Mouse (Mus musculus): ENCODE measurements around the gene Etnk1.
A peak's percentile ranks its signal among the peaks of the same experiment; 100 is the strongest.
"Not testable (repeated sequence)": the region's sequence is repeated elsewhere in the genome, so short reads cannot be mapped to it uniquely, and the experiment has no call there.

The Etnk1 gene

DNA sequence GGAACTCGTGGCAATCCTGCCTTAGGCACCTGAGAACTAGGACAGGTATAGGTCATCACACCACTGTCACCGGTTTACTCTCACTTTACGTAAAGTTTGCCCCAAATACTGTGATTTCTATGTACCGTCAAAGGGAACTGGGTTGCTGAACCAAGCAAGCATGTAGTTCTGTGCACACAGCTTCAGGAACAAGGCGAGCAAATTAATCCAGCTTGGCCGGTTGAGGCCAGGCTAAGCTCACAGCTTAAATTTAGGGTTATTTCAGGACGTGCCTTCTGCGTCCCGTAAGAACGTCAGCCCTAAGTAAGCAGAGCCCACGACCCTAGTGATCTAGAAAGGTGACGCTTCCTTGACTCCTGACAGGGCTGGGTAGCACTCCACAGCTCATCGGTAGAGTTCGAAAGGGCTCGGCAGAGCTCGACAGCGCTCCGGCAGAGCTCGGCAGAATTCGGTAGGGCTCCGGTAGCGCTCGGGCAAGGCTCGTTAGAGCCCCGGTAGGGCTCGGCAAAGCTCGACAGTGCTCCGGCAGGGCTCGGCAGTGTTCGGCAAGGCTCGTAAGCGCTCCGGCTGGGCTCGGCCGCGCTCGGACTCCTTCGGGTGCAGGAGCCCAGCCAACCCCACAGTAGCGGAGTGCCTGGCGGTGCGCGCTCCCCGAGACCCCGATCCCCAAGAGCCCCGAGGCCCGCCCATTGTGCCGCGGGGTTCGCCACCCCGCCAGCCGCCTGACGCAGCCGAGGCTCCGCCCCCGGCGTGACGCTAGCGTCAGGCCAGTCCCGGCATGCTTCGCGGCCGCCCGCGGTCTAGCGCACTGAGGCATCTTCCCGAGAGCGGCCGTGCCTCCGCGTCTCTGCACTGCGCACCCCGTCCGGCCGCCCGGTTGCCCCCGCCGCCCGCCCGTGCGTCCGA lies at the start of gene Etnk1:
Gene Etnk1 (plus strand): TSS at position 770 of the 906 bp plus-strand sequence.
- DNase-seq (ENCODE audit: low spot score): peak; percentile 95

DNA sequence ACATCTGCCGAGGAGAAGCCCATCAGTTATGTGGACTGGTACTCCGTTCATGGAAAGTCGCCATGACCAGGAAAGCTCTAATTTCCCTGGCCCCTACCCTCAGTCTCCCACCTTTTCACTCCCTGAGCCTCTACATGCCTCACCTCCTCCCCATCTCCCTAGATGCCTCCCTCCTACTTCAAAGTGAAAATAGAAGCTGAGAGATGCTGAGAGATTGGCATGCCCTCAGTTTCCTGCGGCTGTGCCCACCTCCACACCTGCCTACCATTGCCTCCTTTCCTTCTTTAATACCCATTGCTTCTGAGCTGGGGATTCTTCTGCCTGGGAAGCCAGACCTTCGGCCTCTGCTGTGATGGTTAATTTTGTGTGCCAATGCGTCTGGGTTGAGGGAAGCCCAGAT lies 47.7 kb upstream of the Etnk1 start:
- no peak for DNase-seq (ENCODE audit: low spot score)

DNA sequence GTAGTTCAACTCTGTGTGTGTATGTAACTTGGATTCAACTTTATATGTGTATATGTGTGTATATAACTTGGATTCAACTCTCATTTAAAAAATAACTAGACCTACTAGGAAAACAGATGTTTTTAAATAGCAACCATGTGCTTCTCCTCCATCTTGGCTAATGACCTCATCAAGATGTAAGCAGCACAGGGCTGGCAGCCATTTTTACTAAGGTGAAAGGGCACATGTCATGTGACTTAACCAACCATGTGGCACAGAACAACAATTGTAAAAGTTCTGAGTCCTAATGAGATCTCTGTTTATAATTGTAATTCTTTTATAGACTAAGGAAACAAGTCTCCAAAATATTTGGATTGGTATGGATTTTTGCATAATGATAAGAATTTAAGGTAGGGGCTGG lies 41.3 kb upstream of the Etnk1 start:
- no peak for DNase-seq (ENCODE audit: low spot score)

DNA sequence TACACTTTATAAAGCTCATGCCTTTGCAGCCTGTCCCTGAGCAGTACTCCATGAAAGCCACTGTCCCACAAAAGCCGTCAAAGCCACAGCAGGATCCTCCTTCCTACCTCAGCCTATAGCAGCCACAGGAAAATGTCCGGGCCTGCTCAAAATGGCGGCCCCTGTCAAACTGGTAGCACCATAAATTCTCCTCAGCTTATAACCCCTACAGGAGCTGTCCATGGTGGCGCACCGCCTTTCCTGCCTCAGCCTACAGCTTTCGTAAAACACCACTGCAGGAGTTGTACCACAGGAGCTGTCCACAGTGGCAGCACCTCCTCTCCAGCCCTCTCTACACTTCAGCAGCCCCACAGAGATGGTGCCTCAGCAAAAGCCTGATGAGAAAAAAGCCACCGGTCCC lies 37.6 kb upstream of the Etnk1 start:
- DNase-seq (ENCODE audit: low spot score): no peak

DNA sequence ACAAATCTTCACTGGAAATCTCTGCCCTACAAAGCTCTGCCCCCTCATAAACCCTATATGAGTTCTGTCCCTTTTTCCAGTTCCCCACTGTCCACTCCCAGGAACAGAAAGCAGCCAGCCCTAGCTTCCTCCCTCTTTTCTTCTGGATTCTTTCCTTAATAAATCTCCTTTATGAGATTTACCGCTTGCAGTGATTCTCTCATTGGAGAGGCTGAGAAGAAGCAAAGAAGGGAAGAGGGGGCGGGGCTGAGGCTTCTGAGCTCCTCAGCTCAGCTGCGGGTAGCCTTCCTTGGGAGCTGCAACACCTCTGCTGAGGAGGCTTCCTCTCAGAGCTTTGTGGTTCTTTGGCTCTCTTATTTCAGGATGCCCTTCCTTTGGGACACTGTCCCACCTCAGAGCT lies 37.1 kb upstream of the Etnk1 start:
- DNase-seq (ENCODE audit: low spot score): no peak

DNA sequence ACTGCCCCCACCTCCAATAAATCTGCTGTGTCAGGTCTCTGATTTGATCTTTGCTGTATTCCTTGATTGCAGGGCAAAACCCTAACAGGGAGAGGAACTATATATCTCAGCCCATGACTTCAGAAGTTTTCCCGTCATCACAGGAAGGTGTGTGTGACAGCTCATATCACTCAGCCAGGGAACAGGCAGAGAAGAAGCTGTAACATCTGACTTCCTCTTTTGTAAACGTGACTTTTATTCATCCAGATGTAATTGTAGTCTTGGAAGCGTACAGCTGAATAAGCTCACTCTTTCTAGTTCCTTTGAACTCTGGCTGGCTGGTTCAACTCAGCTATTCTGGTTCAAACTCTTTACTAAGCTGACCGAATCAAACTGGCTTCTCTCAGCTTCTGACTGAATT lies 36.6 kb upstream of the Etnk1 start:
- no peak for DNase-seq (ENCODE audit: low spot score)

DNA sequence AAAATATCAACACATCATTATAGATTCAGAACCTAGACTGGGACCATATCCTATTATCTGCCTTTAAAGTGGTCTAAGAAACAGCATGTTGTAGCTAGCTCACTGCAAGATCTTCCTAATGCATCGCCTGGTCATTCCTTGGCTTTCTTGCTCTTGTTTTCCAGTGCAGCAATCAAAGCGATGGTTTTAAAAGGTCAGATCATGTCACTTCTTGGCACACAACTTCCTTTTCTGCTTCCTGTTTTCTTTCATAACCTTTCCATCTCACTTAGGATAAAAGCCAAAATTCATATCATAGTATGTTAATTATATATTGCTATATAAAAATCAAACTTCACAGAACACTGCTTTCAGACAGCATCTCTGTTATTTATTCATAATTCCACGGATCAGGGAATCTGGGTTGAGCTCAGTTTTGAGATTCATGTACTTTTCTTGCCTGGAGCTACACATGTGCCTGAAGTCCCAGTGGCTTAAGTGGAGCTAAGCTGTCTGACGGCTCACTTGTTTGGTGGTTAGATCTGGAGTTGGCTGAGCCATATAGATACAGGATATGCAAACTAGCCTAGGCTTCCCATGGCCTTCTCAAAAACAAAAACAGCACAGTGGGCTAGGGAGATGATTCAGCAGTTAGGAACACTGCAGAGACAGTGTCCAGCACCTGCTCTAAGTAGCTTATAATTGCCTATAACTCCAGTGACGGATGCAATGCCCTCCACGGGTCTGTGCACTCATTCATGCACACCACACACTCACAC lies 34.9 kb upstream of the Etnk1 start:
- no peak for DNase-seq (ENCODE audit: low spot score)

DNA sequence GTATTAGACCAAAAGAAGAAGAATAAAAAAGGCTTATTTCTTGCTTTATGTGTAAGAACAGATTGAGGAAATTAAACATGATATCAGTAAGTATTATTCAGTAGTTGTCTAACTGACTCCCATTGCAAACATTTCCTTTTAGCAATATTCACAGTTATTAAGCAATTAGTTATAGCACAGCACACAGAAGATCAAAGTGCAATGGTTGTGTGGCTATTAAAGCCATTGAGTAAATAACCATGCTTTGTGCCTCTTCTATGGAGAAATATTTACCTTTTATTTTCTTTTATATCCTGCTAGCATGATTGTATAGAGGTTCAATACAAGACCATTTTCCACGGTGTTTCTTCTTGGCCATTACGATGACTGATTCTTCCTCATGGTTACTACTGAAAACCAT lies 33.9 kb upstream of the Etnk1 start:
- no peak for DNase-seq (ENCODE audit: low spot score)

DNA sequence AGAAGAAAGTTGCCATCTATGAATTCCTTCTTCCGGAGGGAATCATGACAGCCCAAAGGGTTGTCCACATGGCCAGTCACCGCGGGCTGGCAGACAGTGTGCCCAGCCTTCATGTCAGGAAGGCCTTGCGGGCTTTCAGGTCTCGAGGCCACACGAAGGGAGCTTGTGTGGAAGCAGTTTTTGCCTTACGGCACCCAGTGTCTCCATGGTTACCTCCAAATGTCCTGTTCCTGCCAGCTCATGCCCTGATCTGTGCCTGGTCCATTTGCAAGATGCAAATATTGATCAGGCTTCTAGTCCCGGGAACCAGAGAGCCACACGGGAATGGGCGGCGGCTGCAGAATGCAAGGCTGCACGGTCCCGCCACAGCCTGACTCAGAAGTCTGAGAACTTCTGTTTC lies 31.9 kb upstream of the Etnk1 start:
- no peak for DNase-seq (ENCODE audit: low spot score)

DNA sequence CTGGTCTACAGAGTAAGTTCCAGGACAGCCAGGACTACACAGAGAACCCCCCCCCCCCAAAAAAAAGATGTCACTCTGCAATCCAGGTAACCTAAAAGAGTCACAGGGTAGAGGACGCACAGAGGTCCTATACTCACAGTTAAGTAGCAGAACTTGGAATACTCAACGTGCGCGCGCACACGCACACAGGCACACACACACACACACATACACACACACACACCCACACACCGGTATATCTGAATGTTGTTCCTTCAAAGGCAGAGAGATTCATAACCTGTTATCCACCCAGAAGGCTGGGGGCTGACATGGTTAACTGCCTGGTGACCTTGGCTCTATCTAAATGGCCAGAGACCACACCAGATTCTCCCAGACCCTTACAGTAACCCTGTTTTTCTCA lies 30.3 kb upstream of the Etnk1 start:
- DNase-seq (ENCODE audit: low spot score): no peak

DNA sequence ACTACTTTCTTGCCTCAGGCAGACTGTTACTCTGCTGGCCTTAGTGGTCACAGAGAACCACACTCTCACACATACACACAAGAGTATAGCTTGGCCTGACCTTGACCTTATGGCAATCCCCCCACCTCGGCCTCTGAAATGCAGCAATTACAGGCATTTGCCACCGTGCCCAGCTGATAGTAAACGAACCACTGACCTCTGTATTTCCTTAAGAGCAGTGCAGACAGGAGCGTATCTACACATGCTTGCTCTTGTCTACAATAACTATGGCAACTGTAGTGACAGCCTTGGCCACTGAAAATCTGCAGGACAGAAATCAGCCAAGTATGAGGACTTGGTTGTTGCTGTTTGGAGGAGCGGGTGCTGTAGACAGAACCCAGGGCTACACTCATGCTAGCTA lies 29.7 kb upstream of the Etnk1 start:
- DNase-seq (ENCODE audit: low spot score): no peak

DNA sequence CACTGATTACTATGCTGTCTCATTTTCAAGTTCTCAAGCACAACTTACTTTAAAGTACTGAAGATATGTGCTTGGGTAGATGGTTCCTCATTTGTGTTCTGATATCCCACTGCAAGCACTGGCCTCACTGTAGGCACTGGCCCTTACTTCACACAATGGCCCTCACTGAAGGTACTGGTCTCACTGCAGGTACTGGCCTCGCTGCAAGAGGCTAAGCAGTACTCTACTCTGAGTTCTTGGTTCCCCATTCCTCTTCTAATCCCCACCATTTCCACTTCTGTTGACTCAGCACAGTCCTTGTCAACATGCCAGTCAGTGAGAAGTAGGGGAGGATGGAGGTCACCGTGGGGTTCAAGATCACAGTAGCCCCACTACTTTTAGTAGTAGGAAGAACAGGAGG lies 27.6 kb upstream of the Etnk1 start:
- DNase-seq (ENCODE audit: low spot score): no peak

DNA sequence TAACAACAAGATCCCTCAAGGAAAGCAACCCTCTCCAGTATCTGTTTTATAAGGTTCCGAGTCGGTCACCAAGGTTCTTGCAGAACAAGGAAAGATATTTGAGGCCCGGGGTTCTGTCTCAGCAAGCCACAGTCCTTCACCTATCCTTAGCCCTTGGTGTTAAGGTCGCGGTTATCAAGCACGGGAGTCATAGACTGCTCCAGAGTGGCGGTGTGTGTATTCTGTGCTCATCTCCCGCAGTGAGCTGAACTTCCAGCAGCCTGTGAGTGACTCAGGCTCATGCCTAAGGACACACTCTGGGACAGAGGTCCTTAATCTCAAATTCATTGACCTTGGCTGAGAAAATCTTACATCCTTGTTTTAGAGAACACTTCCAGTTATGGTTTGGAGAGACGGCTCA lies 26.1 kb upstream of the Etnk1 start:
- DNase-seq (ENCODE audit: low spot score): no peak

DNA sequence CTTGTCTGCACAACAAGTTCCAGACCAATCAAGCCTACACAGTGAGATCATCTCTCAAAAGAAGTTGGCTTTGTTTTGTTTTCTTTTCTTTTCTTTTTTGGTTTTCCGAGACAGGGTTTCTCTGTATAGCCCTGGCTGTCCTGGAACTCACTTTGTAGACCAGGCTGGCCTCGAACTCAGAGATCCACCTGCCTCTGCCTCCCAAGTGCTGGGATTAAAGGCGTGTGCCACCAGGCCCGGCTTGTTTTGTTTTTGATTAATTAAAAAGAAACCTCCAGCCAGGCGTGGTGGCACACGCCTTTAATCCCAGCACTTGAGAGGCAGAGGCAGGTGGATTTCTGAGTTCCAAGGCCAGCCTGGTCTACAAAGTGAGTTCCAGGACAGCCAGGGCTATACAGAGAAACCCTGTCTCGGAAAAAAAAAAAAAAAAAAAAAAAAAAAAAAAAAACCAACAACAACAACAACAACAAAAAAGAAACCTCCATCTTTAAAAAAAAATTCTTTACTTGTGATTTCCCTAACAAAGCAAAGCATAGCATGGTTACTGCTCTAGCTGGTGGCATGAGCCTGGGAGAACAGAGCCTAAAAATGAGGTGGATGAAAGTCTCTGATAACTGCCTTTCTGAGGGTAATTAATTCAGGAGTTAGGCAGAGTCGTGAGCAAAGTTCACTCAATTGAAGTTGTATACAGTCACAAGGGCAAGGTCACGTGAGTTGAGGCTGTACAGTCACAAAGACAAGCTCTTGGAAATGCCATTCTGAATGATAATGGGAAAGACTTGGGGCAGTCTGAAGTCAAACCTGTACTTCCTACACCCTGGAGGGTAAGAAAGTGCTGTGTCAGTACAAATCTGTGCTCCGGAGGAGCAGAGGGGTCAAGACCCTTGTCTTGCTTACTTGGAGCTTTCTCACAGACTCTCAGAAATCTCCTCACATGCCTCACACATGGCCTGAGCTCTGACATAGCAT lies 25.1 kb upstream of the Etnk1 start:
- DNase-seq (ENCODE audit: low spot score): not testable (repeated sequence)

DNA sequence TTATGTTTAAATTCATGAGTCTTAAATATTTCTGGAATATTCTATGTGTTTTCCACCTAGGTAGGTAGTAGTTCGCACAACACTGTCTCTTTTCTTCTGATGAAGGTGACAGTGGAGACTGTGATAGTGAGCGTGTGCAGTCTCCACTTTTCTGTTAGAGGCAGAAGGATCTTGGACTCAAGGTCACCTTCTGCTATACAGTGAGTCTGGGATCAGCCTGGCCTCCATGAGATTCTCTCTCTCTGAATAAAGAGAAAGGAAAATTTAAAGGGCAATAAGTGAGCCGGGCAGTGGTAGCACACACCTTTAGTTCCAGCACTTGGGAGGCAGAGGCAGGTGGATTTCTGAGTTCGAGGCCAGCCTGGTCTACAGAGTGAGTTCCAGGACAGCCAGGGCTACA lies 24.2 kb upstream of the Etnk1 start:
- DNase-seq (ENCODE audit: low spot score): no peak

DNA sequence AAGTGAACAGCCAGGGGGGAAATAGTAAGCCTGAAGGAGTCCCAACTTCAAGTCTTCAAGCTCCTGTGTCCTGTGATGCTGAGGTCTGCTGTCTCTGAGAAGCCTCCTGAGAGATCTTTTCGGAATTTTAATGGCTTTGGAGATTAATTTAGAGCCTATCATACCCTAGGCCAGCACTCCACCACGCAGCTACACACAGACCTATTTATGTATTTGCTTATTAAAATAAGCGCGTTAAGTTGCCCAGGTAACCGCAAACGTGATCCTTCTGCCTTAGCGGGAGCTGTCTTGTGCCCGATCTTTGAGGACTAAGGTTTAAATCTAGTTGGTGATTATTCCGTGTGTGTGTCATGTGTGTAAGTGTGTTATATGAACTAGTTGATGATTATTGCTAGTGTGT lies 23.7 kb upstream of the Etnk1 start:
- DNase-seq (ENCODE audit: low spot score): no peak

DNA sequence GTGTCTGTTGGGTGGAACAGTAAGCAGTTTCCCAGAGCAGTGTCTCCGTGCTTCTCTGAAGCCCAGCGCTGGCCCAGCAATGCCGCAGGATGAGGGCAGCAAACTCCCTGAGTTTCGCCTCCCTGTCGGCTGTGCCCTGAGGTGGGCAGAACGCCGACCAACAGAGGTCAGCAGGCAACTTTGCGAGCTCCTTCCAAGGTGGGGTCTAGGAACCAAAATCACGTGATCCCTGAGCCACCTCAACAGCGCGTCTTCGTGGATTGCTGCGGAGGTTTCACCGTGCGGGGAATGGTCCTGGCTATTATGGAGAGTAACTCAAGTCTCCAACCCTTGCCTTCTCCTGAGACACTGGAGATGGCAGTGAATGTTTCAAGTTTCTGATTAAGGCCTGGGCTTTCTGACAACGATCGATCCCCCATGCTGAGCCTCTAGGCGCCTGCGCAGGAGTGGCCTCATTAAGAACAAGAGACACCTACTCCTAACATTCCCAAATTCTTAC lies 23.2 kb upstream of the Etnk1 start:
- DNase-seq (ENCODE audit: low spot score): no peak

DNA sequence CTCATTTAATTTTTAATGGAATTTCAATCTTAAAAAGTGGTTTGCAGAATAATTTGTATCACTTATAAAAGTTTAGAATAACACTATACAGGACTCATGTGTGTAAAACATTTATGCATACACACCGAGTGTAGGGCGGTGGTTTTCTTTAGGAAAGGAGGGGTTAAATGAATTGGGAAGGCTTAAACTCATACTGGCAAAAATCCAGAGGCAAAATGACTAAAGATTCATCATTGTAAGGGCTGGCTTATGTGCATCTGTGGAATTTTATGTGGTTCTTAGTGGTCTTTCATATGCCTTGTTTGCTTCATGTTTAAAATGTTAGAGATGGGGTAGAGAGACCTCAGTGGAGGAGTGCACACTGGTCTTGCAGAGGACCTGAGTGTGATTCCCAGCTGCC lies 22.5 kb upstream of the Etnk1 start:
- no peak for DNase-seq (ENCODE audit: low spot score)

DNA sequence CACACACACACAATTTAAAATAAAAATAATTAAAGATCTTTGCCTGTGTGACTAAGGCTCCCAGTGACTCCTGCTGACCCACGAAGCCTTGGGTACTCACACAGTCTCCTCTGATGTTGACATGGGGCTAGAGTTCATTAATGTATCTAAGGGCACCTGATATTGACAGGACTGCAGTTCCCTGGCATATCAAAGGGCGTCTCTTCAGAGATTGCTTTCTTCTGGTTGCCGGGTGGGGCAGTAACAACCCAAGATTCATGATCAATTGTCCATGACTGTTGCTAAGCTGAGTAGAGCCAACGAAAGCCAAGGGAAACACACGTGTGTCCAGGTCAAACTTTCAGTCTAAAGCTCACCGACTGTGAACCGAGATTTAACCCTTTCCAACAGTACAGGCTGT lies 22.0 kb upstream of the Etnk1 start:
- no peak for DNase-seq (ENCODE audit: low spot score)

DNA sequence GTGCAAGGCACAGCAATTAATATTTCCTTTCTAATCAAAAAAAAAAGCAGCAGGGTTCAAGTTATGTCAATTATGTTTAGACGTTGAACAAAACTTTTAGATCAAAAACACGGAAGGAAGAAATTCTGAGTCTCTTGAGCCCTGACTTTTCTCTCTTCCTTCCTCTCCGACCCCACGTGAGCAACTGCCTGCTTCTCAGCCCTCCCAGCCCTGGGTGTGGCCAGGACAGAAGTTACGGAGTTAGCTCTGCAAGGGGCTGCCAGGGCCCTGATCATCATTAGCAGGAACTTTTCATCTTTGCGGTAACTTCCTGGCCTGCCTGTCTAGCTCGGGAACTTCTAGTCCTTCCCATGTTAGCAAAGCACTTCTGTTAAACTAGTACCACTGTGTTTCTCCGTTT lies 20.3 kb upstream of the Etnk1 start:
- no peak for DNase-seq (ENCODE audit: low spot score)

DNA sequence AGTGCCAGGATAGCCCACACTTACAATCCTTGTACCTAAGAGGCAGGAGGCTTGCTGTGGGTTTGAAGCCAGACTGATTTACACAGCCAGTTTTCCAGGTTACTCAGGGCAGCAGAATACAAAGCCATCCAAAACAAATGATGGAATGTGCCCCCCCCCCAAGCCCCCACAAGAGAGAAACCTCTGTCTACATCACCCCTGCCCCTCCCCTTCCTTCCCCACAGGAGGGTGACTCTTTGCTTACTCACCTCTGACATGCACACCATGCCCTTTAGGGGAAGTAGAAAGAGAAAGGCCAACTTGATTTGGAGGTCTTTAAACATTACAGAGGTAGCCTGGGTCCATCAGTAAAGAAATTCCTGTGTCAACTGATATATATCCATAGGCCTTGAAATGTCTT lies 18.2 kb upstream of the Etnk1 start:
- no peak for DNase-seq (ENCODE audit: low spot score)

DNA sequence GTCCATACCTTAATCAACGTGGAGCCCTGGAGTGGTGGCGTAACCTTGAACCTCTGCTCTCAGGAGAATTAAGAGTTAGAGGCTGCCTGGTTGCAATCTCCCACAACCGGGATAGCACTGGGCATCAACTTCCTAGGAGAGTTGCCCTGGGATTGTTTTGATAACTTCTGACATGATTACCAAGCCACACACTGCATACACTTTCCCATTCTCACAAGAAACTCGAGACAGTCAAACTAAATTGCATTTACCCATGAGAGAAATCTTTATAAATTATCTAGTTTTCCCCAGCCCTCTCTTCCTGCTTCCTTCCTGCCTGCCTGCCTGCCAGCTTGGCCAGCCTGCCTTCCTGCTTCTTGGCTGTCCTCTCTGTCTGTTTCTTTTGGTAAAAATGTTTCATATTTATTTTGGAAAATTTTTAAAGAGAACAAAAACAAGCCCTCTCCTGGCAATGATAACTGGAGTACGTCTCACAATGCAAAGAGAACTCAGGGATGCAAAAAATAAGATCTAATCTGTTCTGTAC lies 17.2 kb upstream of the Etnk1 start:
- DNase-seq (ENCODE audit: low spot score): no peak
